Mouse (Mus musculus) MEL (cell line): ENCODE measurements at regions not wholly inside any gene's neighbourhood (a gene's known extent, or its start where the extent isn't known, plus 50 kb on each side); places are given as distances from the start of the nearest gene placed in this dataset.

Experiments used
- DNase-seq: peaks from one replicate; pipeline ENCODE4 v3.0.0; 2011; ENCODE audit warnings: low read depth, low spot score
- H3K27ac ChIP-seq: 2 replicates; pipeline ENCODE4 v1.5.1; 2012; ENCODE audit warnings: low read depth, mild to moderate bottlenecking, control low read depth, low read length, moderate library complexity; ENCODE audit not compliant: control insufficient read depth
- H3K27me3 ChIP-seq, 2 experiments: fragments of 150-350 bp in 1 of 2; sonication (generic) in 1 of 2; 2 replicates each; pipeline ENCODE4 v1.6.1; 2012; ENCODE audit warnings: low read length in 2 of 2, mild to moderate bottlenecking in 2 of 2, improper control_type of control experiment in 1 of 2, moderate library complexity in 1 of 2; ENCODE audit not compliant: insufficient read depth in 2 of 2, control insufficient read depth in 1 of 2
- H3K36me3 ChIP-seq, 2 experiments: 2 replicates each; pipeline ENCODE4 v1.6.1; 2012 to 2014; ENCODE audit warnings: low read length in 2 of 2, improper control_type of control experiment in 1 of 2, inconsistent platforms in 1 of 2, mild to moderate bottlenecking in 1 of 2; ENCODE audit not compliant: insufficient read depth in 2 of 2, control insufficient read depth in 1 of 2
- H3K4me1 ChIP-seq, 2 experiments: fragments of 150-350 bp in 1 of 2; sonication (generic) in 1 of 2; 2 replicates each; pipeline ENCODE4 v1.6.1; 2012; ENCODE audit warnings: low read length in 2 of 2, improper control_type of control experiment in 1 of 2, mild to moderate bottlenecking in 1 of 2; ENCODE audit not compliant: insufficient read depth in 2 of 2, control insufficient read depth in 1 of 2
- H3K4me3 ChIP-seq, 2 experiments: fragments of 150-350 bp in 1 of 2; sonication (generic) in 1 of 2; 2 replicates each; pipeline ENCODE4 v1.5.1; 2012; ENCODE audit warnings: low read depth in 2 of 2, low read length in 2 of 2, mild to moderate bottlenecking in 2 of 2, moderate library complexity in 2 of 2, control low read depth in 1 of 2, improper control_type of control experiment in 1 of 2; ENCODE audit not compliant: control insufficient read depth in 1 of 2, insufficient read depth in 1 of 2
- H3K79me2 ChIP-seq: 2 replicates; pipeline ENCODE4 v1.6.1; 2012; ENCODE audit warnings: mild to moderate bottlenecking, low read length, moderate library complexity; ENCODE audit not compliant: control insufficient read depth, poor library complexity, insufficient read depth
- H3K9ac ChIP-seq: 2 replicates; pipeline ENCODE4 v1.6.1; 2012; ENCODE audit warnings: low read depth, mild to moderate bottlenecking, control low read depth, low read length, moderate library complexity; ENCODE audit not compliant: control insufficient read depth, poor library complexity, severe bottlenecking
- H3K9me3 ChIP-seq: fragments of 150-350 bp; sonication (generic); replicated peaks from 2 replicates; pipeline ENCODE4 v1.6.1; 2012; ENCODE audit warnings: mild to moderate bottlenecking, low read length, improper control_type of control experiment, moderate library complexity; ENCODE audit not compliant: insufficient read depth
- CTCF ChIP-seq, 3 experiments: IDR thresholded peaks in 2 of 3; conservative IDR thresholded peaks in 1 of 3; 2 replicates each; pipeline ENCODE4 v1.5.1; 2011 to 2012; ENCODE audit warnings: low read length in 3 of 3, low read depth in 2 of 3, mild to moderate bottlenecking in 2 of 3, improper control_type of control experiment in 1 of 3, inconsistent platforms in 1 of 3, mixed read lengths in 1 of 3, moderate library complexity in 1 of 3; ENCODE audit not compliant: control insufficient read depth in 1 of 3, insufficient read depth in 1 of 3, poor library complexity in 1 of 3, severe bottlenecking in 1 of 3
- GABPA ChIP-seq: IDR thresholded peaks from 2 replicates; pipeline ENCODE4 v1.6.1; 2012; ENCODE audit warnings: low read depth, mild to moderate bottlenecking, inconsistent platforms, low read length, improper control_type of control experiment, moderate library complexity
- KAT2A ChIP-seq: conservative IDR thresholded peaks from 2 replicates; pipeline ENCODE4 v1.6.1; 2012; ENCODE audit warnings: low read depth, low read length, improper control_type of control experiment, inconsistent platforms
- MAFK ChIP-seq: IDR thresholded peaks from 2 replicates; pipeline ENCODE4 v1.6.1; 2011; ENCODE audit warnings: low read depth, mild to moderate bottlenecking, low read length, improper control_type of control experiment, borderline replicate concordance
- MAX ChIP-seq: IDR thresholded peaks from 2 replicates; pipeline ENCODE4 v1.6.1; 2011; ENCODE audit warnings: low read length, improper control_type of control experiment
- MAZ ChIP-seq: IDR thresholded peaks from 2 replicates; pipeline ENCODE4 v1.6.1; 2012; ENCODE audit warnings: low read depth, mild to moderate bottlenecking, inconsistent platforms, low read length, improper control_type of control experiment
- MXI1 ChIP-seq: IDR thresholded peaks from 2 replicates; pipeline ENCODE4 v1.6.1; 2011; ENCODE audit warnings: mild to moderate bottlenecking, low read depth, low read length, improper control_type of control experiment
- NRF1 ChIP-seq: IDR thresholded peaks from 2 replicates; pipeline ENCODE4 v1.6.1; 2014; ENCODE audit warnings: low read depth, mild to moderate bottlenecking, inconsistent platforms, low read length, improper control_type of control experiment, moderate library complexity; ENCODE audit not compliant: poor library complexity, insufficient read depth, severe bottlenecking
- RAD21 ChIP-seq: IDR thresholded peaks from 2 replicates; pipeline ENCODE4 v1.6.1; 2011; ENCODE audit warnings: mild to moderate bottlenecking, low read depth, low read length, improper control_type of control experiment
- RCOR1 ChIP-seq: IDR thresholded peaks from 2 replicates; pipeline ENCODE4 v1.6.1; 2012; ENCODE audit warnings: low read depth, mild to moderate bottlenecking, inconsistent platforms, low read length, improper control_type of control experiment
- SIN3A ChIP-seq: IDR thresholded peaks from 2 replicates; pipeline ENCODE4 v1.6.1; 2012; ENCODE audit warnings: low read length, improper control_type of control experiment, inconsistent platforms
- TAL1 ChIP-seq: IDR thresholded peaks from 2 replicates; pipeline ENCODE4 v1.6.1; 2012; ENCODE audit warnings: mild to moderate bottlenecking, inconsistent platforms, low read length, moderate library complexity, mixed read lengths
- TBP ChIP-seq: IDR thresholded peaks from 2 replicates; pipeline ENCODE4 v1.8.0; 2011; ENCODE audit warnings: low read depth, low read length, improper control_type of control experiment
- UBTF ChIP-seq: IDR thresholded peaks from 2 replicates; pipeline ENCODE4 v1.6.1; 2012; ENCODE audit warnings: low read depth, mild to moderate bottlenecking, inconsistent platforms, low read length, improper control_type of control experiment, moderate library complexity, borderline replicate concordance; ENCODE audit not compliant: insufficient read depth
- USF1 ChIP-seq: IDR thresholded peaks from 2 replicates; pipeline ENCODE4 v1.6.1; 2014; ENCODE audit warnings: low read depth, mild to moderate bottlenecking, inconsistent platforms, low read length, improper control_type of control experiment, moderate library complexity
- USF2 ChIP-seq, 2 experiments: IDR thresholded peaks; 2 replicates each; pipeline ENCODE4 v1.6.1; 2011 to 2012; ENCODE audit warnings: improper control_type of control experiment in 2 of 2, low read length in 2 of 2, borderline replicate concordance in 1 of 2, inconsistent platforms in 1 of 2, low read depth in 1 of 2, mild to moderate bottlenecking in 1 of 2; ENCODE audit not compliant: insufficient read depth in 1 of 2
- ZKSCAN1 ChIP-seq: IDR thresholded peaks from 2 replicates; pipeline ENCODE4 v1.6.1; 2012; ENCODE audit warnings: low read depth, mild to moderate bottlenecking, inconsistent platforms, low read length, improper control_type of control experiment, moderate library complexity
- ZMIZ1 ChIP-seq: IDR thresholded peaks from 2 replicates; pipeline ENCODE4 v1.6.1; 2012; ENCODE audit warnings: low read depth, mild to moderate bottlenecking, inconsistent platforms, low read length, improper control_type of control experiment, moderate library complexity
- ZNF384 ChIP-seq: IDR thresholded peaks from 2 replicates; pipeline ENCODE4 v1.6.1; 2012; ENCODE audit warnings: low read depth, mild to moderate bottlenecking, inconsistent platforms, low read length, improper control_type of control experiment

DNA sequence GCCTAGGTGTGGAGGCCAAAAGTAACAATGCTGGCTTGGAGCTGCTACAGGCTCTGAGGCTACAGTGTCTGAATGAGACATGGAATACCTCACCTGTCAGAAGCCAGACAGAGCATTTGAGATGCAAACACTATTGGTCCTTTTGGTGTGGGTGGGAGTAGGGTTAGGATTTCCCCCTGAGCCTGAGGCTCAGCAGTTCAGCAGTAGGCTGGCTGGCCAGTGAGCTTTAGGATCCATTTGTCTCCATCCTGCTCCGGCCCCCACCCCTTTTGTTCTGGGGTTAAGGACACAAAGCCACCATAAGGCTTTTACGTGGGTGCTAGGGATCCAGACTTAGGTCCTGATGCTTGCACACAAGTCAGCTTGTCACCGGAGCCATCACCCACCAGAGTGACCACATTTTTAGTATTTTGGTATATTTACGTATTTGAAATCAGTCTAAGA is 53.9 kb upstream of the Ptgfrn start:
- Histone ChIP-seq H3K9me3 (no peaks in the 10 kb centered on the region), H3K36me3 (no peaks in the 10 kb centered on the region)
- TF ChIP-seq MAX = no peak
- TF ChIP-seq ZKSCAN1 = no peak
- TF ChIP-seq RCOR1 = no peak
- TF ChIP-seq USF1 = no peak
- no peak for TF ChIP-seq SIN3A
- no peak for TF ChIP-seq NRF1
- TF ChIP-seq KAT2A = no peak
- TF ChIP-seq RAD21 = no peak
- TF ChIP-seq TBP = no peak
- no peak for TF ChIP-seq MAZ
- TF ChIP-seq USF2 (IDR thresholded peaks at IDR 0.05; ENCODE audit: borderline replicate concordance in 1 of 2, insufficient read depth in 1 of 2, low read depth in 1 of 2, low read length in 2 of 2) = no peak
- TF ChIP-seq MAFK = no peak
- TF ChIP-seq GABPA = no peak
- TF ChIP-seq MXI1 = no peak
- TF ChIP-seq ZNF384 = no peak
- TF ChIP-seq, all 39 proteins: peak for 0
- DNase-seq = no peak
- H3K4me1 ChIP-seq = no peaks in the 10 kb centered on the region
- no peak overlapping the region for H3K9ac ChIP-seq
- H3K27me3 ChIP-seq = no peaks in the 10 kb centered on the region
- no peaks in the 10 kb centered on the region for H3K79me2 ChIP-seq
- H3K4me3 ChIP-seq = no peak overlapping the region
- no peak overlapping the region for H3K27ac ChIP-seq

GRCm38 (mm10) chr3:101163160-101163990 is 53.3 kb upstream of the Ptgfrn start:
- Histone ChIP-seq H3K79me2 (no peaks in the 10 kb centered on the region), H3K4me1 (no peaks in the 10 kb centered on the region), H3K27ac (no peak overlapping the region), H3K36me3 (no peaks in the 10 kb centered on the region), H3K9me3 (no peaks in the 10 kb centered on the region), H3K27me3 (no peaks in the 10 kb centered on the region), H3K9ac (no peak overlapping the region), H3K4me3 (no peak overlapping the region)
- TF ChIP-seq ZKSCAN1 (no peak), TAL1 (no peak), USF1 (no peak), MAX (no peak), ZMIZ1 (no peak), RCOR1 (no peak), UBTF (no peak), CTCF (IDR thresholded peaks at IDR 0.05 in 2 of 3, conservative IDR thresholded peaks at IDR 0.05 in 1 of 3; ENCODE audit: control insufficient read depth in 1 of 3, insufficient read depth in 1 of 3, low read depth in 2 of 3, low read length in 3 of 3, poor library complexity in 1 of 3, severe bottlenecking in 1 of 3) (no peak), ZNF384 (no peak), TBP (no peak)
- no peak for DNase-seq
